Mouse (Mus musculus): Measurements from ENCODE around the gene Mast4. TPM values are rescaled to one million over a fixed set of nuclear protein-coding genes. Genes with fewer than 3 reads are reported as not detected.
A peak's percentile ranks its signal among the peaks of the same experiment; 100 is the strongest.

Mast4 gene
- total and polyA plus RNA-seq, 3 experiments, result 2.7 to 7.0 TPM; not detected in 1

GRCm38 (mm10) chr13:102857539-102857838, 476.8 kb downstream of the Mast4 start:
- Histone ChIP-seq H3K27ac (ENCODE audit: control insufficient read depth, low read depth, low read length) (no peak overlapping the region), H3K36me3 (ENCODE audit: control insufficient read depth in 1 of 2, insufficient read depth in 2 of 2, low read length in 2 of 2) (peaks cover 0 to 8% of the 10 kb centered on the region in 2 experiments; a peak in 3 of 4 replicates), H3K4me3 (ENCODE audit: control insufficient read depth in 1 of 2, insufficient read depth in 1 of 2, low read depth in 2 of 2, low read length in 2 of 2) (no peak overlapping the region), H3K9me3 (replicated peaks; ENCODE audit: insufficient read depth, low read length) (no peaks in the 10 kb centered on the region), H3K27me3 (ENCODE audit: control insufficient read depth in 1 of 2, insufficient read depth in 2 of 2, low read length in 2 of 2) (no peaks in the 10 kb centered on the region), H3K4me1 (ENCODE audit: control insufficient read depth in 1 of 2, insufficient read depth in 2 of 2, low read length in 2 of 2) (peaks cover under 1 to 21% of the 10 kb centered on the region in 2 experiments; a peak in 3 of 4 replicates), H3K9ac (ENCODE audit: control insufficient read depth, low read depth, low read length, poor library complexity, severe bottlenecking) (no peak overlapping the region), H3K79me2 (ENCODE audit: control insufficient read depth, insufficient read depth, low read length, poor library complexity) (no peaks in the 10 kb centered on the region; the same call in 1 of the 2 replicates)
- TF ChIP-seq JUND (IDR thresholded peaks at IDR 0.05; ENCODE audit: low read depth, low read length) (no peak), CHD1 (IDR thresholded peaks at IDR 0.05; ENCODE audit: low read depth, low read length) (no peak), SIN3A (IDR thresholded peaks at IDR 0.05; ENCODE audit: low read length) (no peak), MYB (IDR thresholded peaks at IDR 0.05; ENCODE audit: low read depth, low read length) (no peak), POLR2AphosphoS2 (IDR thresholded peaks at IDR 0.05; ENCODE audit: low read length) (no peak), MAFK (IDR thresholded peaks at IDR 0.05; ENCODE audit: borderline replicate concordance, low read depth, low read length) (no peak), USF2 (IDR thresholded peaks at IDR 0.05; ENCODE audit: borderline replicate concordance in 1 of 2, insufficient read depth in 1 of 2, low read depth in 1 of 2, low read length in 2 of 2) (no peak), NELFE (IDR thresholded peaks at IDR 0.05; ENCODE audit: low read depth, low read length) (no peak), CTCF (IDR thresholded peaks at IDR 0.05 in 2 of 3, conservative IDR thresholded peaks at IDR 0.05 in 1 of 3; ENCODE audit: control insufficient read depth in 1 of 3, insufficient read depth in 1 of 3, low read depth in 2 of 3, low read length in 3 of 3, poor library complexity in 1 of 3, severe bottlenecking in 1 of 3) (no peak), UBTF (IDR thresholded peaks at IDR 0.05; ENCODE audit: borderline replicate concordance, insufficient read depth, low read depth, low read length) (no peak), ELF1 (IDR thresholded peaks at IDR 0.05; ENCODE audit: low read depth, low read length) (no peak), POLR2A (IDR thresholded peaks at IDR 0.05; ENCODE audit: control insufficient read depth in 1 of 2, insufficient read depth in 1 of 2, low read depth in 1 of 2, low read length in 2 of 2, poor library complexity in 1 of 2) (no peak), E2F4 (IDR thresholded peaks at IDR 0.05; ENCODE audit: borderline replicate concordance, low read depth, low read length) (no peak), BHLHE40 (IDR thresholded peaks at IDR 0.05; ENCODE audit: borderline replicate concordance, low read depth, low read length) (no peak), SMC3 (IDR thresholded peaks at IDR 0.05; ENCODE audit: low read depth, low read length) (no peak), ZMIZ1 (IDR thresholded peaks at IDR 0.05; ENCODE audit: low read depth, low read length) (no peak), EP300 (IDR thresholded peaks at IDR 0.05; ENCODE audit: low read depth in 1 of 2, low read length in 2 of 2) (no peak), MAX (IDR thresholded peaks at IDR 0.05; ENCODE audit: low read length) (no peak), NRF1 (IDR thresholded peaks at IDR 0.05; ENCODE audit: insufficient read depth, low read depth, low read length, poor library complexity, severe bottlenecking) (no peak)
- no peak for DNase-seq (ENCODE audit: low read depth, low spot score)

GRCm38 (mm10) chr13:102856821-102857538, 477.3 kb downstream of the Mast4 start:
- Histone ChIP-seq H3K79me2 (ENCODE audit: control insufficient read depth, insufficient read depth, low read length, poor library complexity) (no peaks in the 10 kb centered on the region; the same call in 1 of the 2 replicates), H3K9ac (ENCODE audit: control insufficient read depth, low read depth, low read length, poor library complexity, severe bottlenecking) (no peak overlapping the region), H3K4me1 (ENCODE audit: control insufficient read depth in 1 of 2, insufficient read depth in 2 of 2, low read length in 2 of 2) (peaks cover 0 to 19% of the 10 kb centered on the region in 2 experiments; a peak in 2 of 4 replicates), H3K27me3 (ENCODE audit: control insufficient read depth in 1 of 2, insufficient read depth in 2 of 2, low read length in 2 of 2) (no peaks in the 10 kb centered on the region), H3K4me3 (ENCODE audit: control insufficient read depth in 1 of 2, insufficient read depth in 1 of 2, low read depth in 2 of 2, low read length in 2 of 2) (no peak overlapping the region), H3K27ac (ENCODE audit: control insufficient read depth, low read depth, low read length) (no peak overlapping the region), H3K36me3 (ENCODE audit: control insufficient read depth in 1 of 2, insufficient read depth in 2 of 2, low read length in 2 of 2) (peaks cover 0 to 6% of the 10 kb centered on the region in 2 experiments; a peak in 3 of 4 replicates), H3K9me3 (replicated peaks; ENCODE audit: insufficient read depth, low read length) (no peaks in the 10 kb centered on the region)
- peak; percentile 56 for DNase-seq (ENCODE audit: low read depth, low spot score)
- TF ChIP-seq GABPA (IDR thresholded peaks at IDR 0.05; ENCODE audit: low read depth, low read length), result no peak
- no peak for TF ChIP-seq SIN3A (IDR thresholded peaks at IDR 0.05; ENCODE audit: low read length)
- no peak for TF ChIP-seq EP300 (IDR thresholded peaks at IDR 0.05; ENCODE audit: low read depth in 1 of 2, low read length in 2 of 2)
- TF ChIP-seq POLR2AphosphoS2 (IDR thresholded peaks at IDR 0.05; ENCODE audit: low read length), result no peak
- TF ChIP-seq RAD21 (IDR thresholded peaks at IDR 0.05; ENCODE audit: low read depth, low read length), result no peak
- no peak for TF ChIP-seq MAX (IDR thresholded peaks at IDR 0.05; ENCODE audit: low read length)
- no peak for TF ChIP-seq JUND (IDR thresholded peaks at IDR 0.05; ENCODE audit: low read depth, low read length)
- no peak for TF ChIP-seq MAFK (IDR thresholded peaks at IDR 0.05; ENCODE audit: borderline replicate concordance, low read depth, low read length)
- no peak for TF ChIP-seq GATA1 (IDR thresholded peaks at IDR 0.05; ENCODE audit: low read depth, low read length)
- no peak for TF ChIP-seq MYB (IDR thresholded peaks at IDR 0.05; ENCODE audit: low read depth, low read length)
- TF ChIP-seq TCF12 (IDR thresholded peaks at IDR 0.05; ENCODE audit: low read depth, low read length), result no peak
- TF ChIP-seq TBP (IDR thresholded peaks at IDR 0.05; ENCODE audit: low read depth, low read length), result no peak
- TF ChIP-seq MXI1 (IDR thresholded peaks at IDR 0.05; ENCODE audit: low read depth, low read length), result no peak
- no peak for TF ChIP-seq SMC3 (IDR thresholded peaks at IDR 0.05; ENCODE audit: low read depth, low read length)
- no peak for TF ChIP-seq POLR2A (IDR thresholded peaks at IDR 0.05; ENCODE audit: control insufficient read depth in 1 of 2, insufficient read depth in 1 of 2, low read depth in 1 of 2, low read length in 2 of 2, poor library complexity in 1 of 2)
- TF ChIP-seq USF1 (IDR thresholded peaks at IDR 0.05; ENCODE audit: low read depth, low read length), result no peak
- TF ChIP-seq ELF1 (IDR thresholded peaks at IDR 0.05; ENCODE audit: low read depth, low read length), result no peak
- TF ChIP-seq HCFC1 (IDR thresholded peaks at IDR 0.05; ENCODE audit: low read depth, low read length), result no peak
- no peak for TF ChIP-seq CTCF (IDR thresholded peaks at IDR 0.05 in 2 of 3, conservative IDR thresholded peaks at IDR 0.05 in 1 of 3; ENCODE audit: control insufficient read depth in 1 of 3, insufficient read depth in 1 of 3, low read depth in 2 of 3, low read length in 3 of 3, poor library complexity in 1 of 3, severe bottlenecking in 1 of 3)
- no peak for TF ChIP-seq MYC (IDR thresholded peaks at IDR 0.05; ENCODE audit: low read depth, low read length)

Measured in MEL (cell line).